Mouse (Mus musculus) lung, postnatal 0 days (tissue): ENCODE measurements around the gene Stpg1. TPM values are rescaled to one million over a fixed set of nuclear protein-coding genes. Genes with fewer than 3 reads are reported as not detected.

Experiments
- ATAC-seq: fragments of 200-750 bp; cut with Nextera tagmentation; 2 replicates; pipeline ENCODE4 v1.8.0; 2017; ENCODE audit warnings: moderate library complexity
- DNase-seq: peaks from one replicate; pipeline ENCODE4 v3.0.0-alpha.2; 2016; ENCODE audit warnings: low spot score
- H3K27ac ChIP-seq: fragments of 300-500 bp; sonication (generic); 2 replicates; pipeline ENCODE4 v1.5.1; 2014; ENCODE audit warnings: antibody characterized with exemption, mild to moderate bottlenecking, low read length, mixed read lengths
- H3K27me3 ChIP-seq: fragments of 300-500 bp; sonication (generic); replicated peaks from 2 replicates; pipeline ENCODE4 v1.6.1; 2014; ENCODE audit warnings: low read length, mixed read lengths; ENCODE audit not compliant: insufficient read depth
- H3K36me3 ChIP-seq: fragments of 300-500 bp; sonication (generic); 2 replicates; pipeline ENCODE4 v1.6.1; 2014; ENCODE audit warnings: low read length, mixed read lengths; ENCODE audit not compliant: insufficient read depth
- H3K4me1 ChIP-seq: fragments of 300-500 bp; sonication (generic); 2 replicates; pipeline ENCODE4 v1.6.1; 2014; ENCODE audit warnings: antibody characterized with exemption, low read depth, low read length, mixed read lengths; ENCODE audit not compliant: insufficient read depth
- H3K4me2 ChIP-seq: fragments of 300-500 bp; sonication (generic); replicated peaks from 2 replicates; pipeline ENCODE4 v1.6.1; 2014; ENCODE audit warnings: low read depth, mild to moderate bottlenecking, low read length, moderate library complexity, mixed read lengths
- H3K4me3 ChIP-seq: fragments of 300-500 bp; sonication (generic); 2 replicates; pipeline ENCODE4 v1.5.1; 2014; ENCODE audit warnings: low read depth, low read length
- H3K9ac ChIP-seq: fragments of 300-500 bp; sonication (generic); replicated peaks from 2 replicates; pipeline ENCODE4 v1.6.1; 2014; ENCODE audit warnings: low read depth, mild to moderate bottlenecking
- H3K9me3 ChIP-seq: fragments of 300-500 bp; sonication (generic); 2 replicates; pipeline ENCODE4 v1.6.1; 2016; ENCODE audit warnings: low read length, mixed read lengths
- CTCF ChIP-seq: IDR thresholded peaks from 2 replicates; pipeline ENCODE4 v1.5.1; 2016; ENCODE audit warnings: antibody characterized with exemption, mild to moderate bottlenecking
- EP300 ChIP-seq: IDR thresholded peaks from 2 replicates; pipeline ENCODE4 v1.6.1; 2016; ENCODE audit warnings: antibody characterized with exemption, mild to moderate bottlenecking, control low read depth
- WGBS: fragments of 180-500 bp; shearing (Covaris S2); extraction: QIAGEN DNeasy Blood & Tissue Kit; methylation state at CpG from one replicate; pipeline ENCODE4 v1.1.7; 2014; 5-methylcytosine and 5-hydroxymethylcytosine counted together
- polyA plus RNA-seq: library from polyadenylated mRNA; unstranded; fragments of >200 nt; fragmentation: Nextera tagmentation; extraction: Ambion mirVana; gene quantifications from 2 replicates; pipeline ENCODE4 v1.2.1, GENCODE M21; 2015

The Stpg1 gene
- polyA plus RNA-seq, 1 experiment from 2014 or later: 0.85 TPM

GRCm38 (mm10) chr4:135507547-135508350 is 13.2 kb downstream of the Stpg1 start:
- H3K4me2 ChIP-seq: peak overlapping the region; percentile 38
- ATAC-seq: peak; percentile 37; the same call in 1 of the 2 replicates
- no peaks in the 10 kb centered on the region for H3K4me1 ChIP-seq
- H3K36me3 ChIP-seq: no peaks in the 10 kb centered on the region
- no peak overlapping the region for H3K27ac ChIP-seq
- peak; percentile 50 for DNase-seq
- TF ChIP-seq EP300 (no peak), CTCF (peak; percentile 72)
- H3K9ac ChIP-seq: 0 out of 2 replicates have a peak overlapping the region, but pooled peaks have one; percentile 12
- no peaks in the 10 kb centered on the region for H3K9me3 ChIP-seq
- H3K4me3 ChIP-seq: no peak overlapping the region
- 7% methylated on average over 22 of the region's 22 CpGs for WGBS
- no peaks in the 10 kb centered on the region for H3K27me3 ChIP-seq

DNA sequence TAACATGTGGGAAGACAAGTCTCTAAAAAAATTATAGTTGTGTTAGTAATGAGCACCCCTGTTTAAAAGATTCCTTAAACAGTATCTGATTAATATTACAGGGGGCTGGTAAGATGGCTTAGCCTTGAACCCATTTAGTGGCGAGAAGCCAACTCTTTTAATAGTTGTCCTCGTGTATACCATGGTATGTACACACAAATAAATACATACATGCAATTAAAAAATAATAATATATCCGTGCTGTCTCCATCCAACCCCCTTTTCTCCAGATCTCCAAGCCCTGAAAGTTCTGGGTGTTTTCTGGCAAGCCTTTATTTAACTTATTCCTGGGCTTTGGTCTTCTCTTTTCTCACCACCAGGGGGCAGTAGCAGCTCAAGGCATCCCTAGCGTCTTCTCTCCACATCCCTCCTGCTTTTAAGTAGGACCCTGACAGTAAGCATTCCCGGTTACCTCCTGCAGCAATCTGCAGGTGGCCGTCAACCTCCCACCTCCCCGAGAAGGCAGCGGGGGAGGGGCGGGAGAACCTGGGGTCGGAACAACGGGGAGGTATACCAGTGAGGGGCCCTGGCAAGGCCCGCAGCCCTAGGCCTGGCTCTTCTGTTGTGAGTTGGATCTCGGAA is 13.9 kb downstream of the Stpg1 start:
- Histone ChIP-seq H3K4me1 (no peaks in the 10 kb centered on the region), H3K9ac (no peak overlapping the region), H3K9me3 (no peaks in the 10 kb centered on the region), H3K27me3 (no peaks in the 10 kb centered on the region), H3K4me3 (no peak overlapping the region), H3K36me3 (no peaks in the 10 kb centered on the region), H3K27ac (no peak overlapping the region), H3K4me2 (no peak overlapping the region)
- peak; percentile 83 for DNase-seq
- 14% methylated on average over 13 of the region's 13 CpGs for WGBS
- ATAC-seq: peak; percentile 30
- TF ChIP-seq CTCF (peak; percentile 92), EP300 (no peak)

DNA sequence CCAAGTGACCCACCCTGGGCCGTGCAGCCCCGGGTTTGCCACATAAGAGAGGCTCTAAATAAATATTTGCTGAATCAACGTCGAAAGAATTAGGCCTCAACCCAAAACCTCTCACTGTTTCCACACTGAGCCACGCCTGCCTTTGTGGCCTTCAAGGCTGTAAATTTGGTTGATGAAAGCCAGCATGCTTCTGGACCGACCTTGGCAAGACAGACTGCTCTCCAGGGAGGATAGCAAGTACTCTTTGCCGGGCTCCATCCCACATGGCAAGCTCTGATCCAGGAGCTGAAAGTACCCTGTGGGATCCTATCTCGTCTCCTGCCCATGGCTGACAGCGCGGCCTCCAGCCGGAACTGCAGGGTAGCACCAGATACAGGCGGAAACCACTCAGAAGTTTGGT is 14.9 kb downstream of the Stpg1 start:
- DNase-seq (no peak), ATAC-seq (no peak)
- H3K27ac ChIP-seq: no peak overlapping the region
- 60% methylated on average over 12 of the region's 12 CpGs for WGBS
- H3K4me2 ChIP-seq: no peak overlapping the region
- H3K9ac ChIP-seq: no peak overlapping the region
- H3K9me3 ChIP-seq: no peaks in the 10 kb centered on the region
- TF ChIP-seq CTCF (no peak), EP300 (no peak)
- no peaks in the 10 kb centered on the region for H3K4me1 ChIP-seq
- H3K36me3 ChIP-seq: no peaks in the 10 kb centered on the region
- H3K27me3 ChIP-seq: no peaks in the 10 kb centered on the region
- H3K4me3 ChIP-seq: no peak overlapping the region

DNA sequence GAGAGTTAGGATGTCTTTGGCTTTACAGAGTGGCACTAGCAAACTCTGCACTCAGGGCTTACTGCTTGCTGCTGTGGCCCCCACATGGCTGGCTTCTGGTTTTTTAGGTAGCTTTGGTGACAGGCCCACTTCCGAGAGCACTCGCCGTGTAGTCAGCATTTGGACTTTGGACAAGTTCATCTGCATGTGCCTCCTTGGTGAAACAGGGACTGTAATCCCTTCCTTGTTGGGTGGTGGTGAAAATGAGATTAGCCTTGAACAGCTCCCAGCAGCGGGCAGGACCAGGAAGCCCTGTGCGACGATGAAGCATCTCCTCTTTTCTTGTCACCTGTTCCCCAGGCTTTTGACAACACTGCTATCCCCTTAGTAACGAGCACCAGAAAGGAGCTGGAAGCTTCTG is 19.3 kb downstream of the Stpg1 start:
- no peak overlapping the region for H3K9ac ChIP-seq
- ATAC-seq: no peak
- no peaks in the 10 kb centered on the region for H3K9me3 ChIP-seq
- no peak for TF ChIP-seq CTCF
- TF ChIP-seq EP300: no peak
- no peak overlapping the region for H3K4me3 ChIP-seq
- no peak for DNase-seq
- 79% methylated on average over 7 of the region's 7 CpGs for WGBS
- H3K4me1 ChIP-seq: no peaks in the 10 kb centered on the region
- H3K4me2 ChIP-seq: no peak overlapping the region
- H3K27me3 ChIP-seq: no peaks in the 10 kb centered on the region
- no peak overlapping the region for H3K27ac ChIP-seq
- no peaks in the 10 kb centered on the region for H3K36me3 ChIP-seq

DNA sequence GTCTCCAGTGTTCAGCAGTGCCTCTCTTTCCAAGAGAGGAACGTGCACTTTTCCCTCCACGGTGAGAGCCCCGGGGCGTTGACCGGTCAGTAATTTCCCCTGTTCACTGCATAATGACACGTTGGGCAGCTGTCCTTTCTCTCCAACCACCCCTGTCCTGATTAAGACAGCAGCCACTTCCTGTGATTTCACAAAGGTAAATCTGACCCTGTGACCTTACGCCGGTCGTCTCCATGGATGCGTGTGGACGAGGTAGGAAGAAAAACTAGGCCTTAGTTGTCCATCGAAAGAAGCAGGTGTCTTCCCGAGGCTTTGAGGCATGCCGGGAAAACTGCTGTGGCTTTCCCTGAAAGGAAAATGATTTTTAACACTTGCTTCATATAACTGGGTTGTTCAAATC is 20.3 kb downstream of the Stpg1 start:
- DNase-seq (no peak), ATAC-seq (no peak)
- H3K9me3 ChIP-seq: no peaks in the 10 kb centered on the region
- 51% methylated on average over 14 of the region's 14 CpGs for WGBS
- H3K4me1 ChIP-seq: no peaks in the 10 kb centered on the region
- no peaks in the 10 kb centered on the region for H3K36me3 ChIP-seq
- H3K9ac ChIP-seq: no peak overlapping the region
- H3K27me3 ChIP-seq: no peaks in the 10 kb centered on the region
- no peak for TF ChIP-seq CTCF
- TF ChIP-seq EP300: no peak
- no peak overlapping the region for H3K4me3 ChIP-seq
- H3K27ac ChIP-seq: no peak overlapping the region
- no peak overlapping the region for H3K4me2 ChIP-seq

- 43% methylated on average over 15 of the region's 15 CpGs for WGBS
- Histone ChIP-seq H3K27me3 (no peaks in the 10 kb centered on the region), H3K4me3 (no peak overlapping the region), H3K27ac (peak overlapping the region; percentile 52; the same call in 1 of the 2 replicates), H3K4me2 (no peak overlapping the region), H3K9me3 (no peaks in the 10 kb centered on the region), H3K9ac (no peak overlapping the region), H3K4me1 (no peaks in the 10 kb centered on the region), H3K36me3 (no peaks in the 10 kb centered on the region)
- ATAC-seq (peak; percentile 92), DNase-seq (peak; percentile 83)
- no peak for TF ChIP-seq EP300
- peak; percentile 87 for TF ChIP-seq CTCF
Measured at GRCm38 (mm10) chr4:135516351-135517316, 22.0 kb downstream of the Stpg1 start.
